Mouse (Mus musculus) left cerebral cortex, adult 2 months (tissue): ENCODE results near the gene Emid1. TPM values are rescaled to one million over a fixed set of nuclear protein-coding genes. Genes with fewer than 3 reads are reported as not detected.

ENCODE experiments used
- DNase-seq, 2 experiments: peaks; one replicate each; pipeline ENCODE4 v3.0.0; 2021 to 2022; ENCODE audit warnings: low spot score in 2 of 2, mixed read lengths in 1 of 2; ENCODE audit errors: extremely low spot score in 1 of 2
- H3K27ac ChIP-seq: fragments of 200-600 bp; 2 replicates; pipeline ENCODE4 v1.8.1; 2022
- H3K4me3 ChIP-seq: fragments of 200-600 bp; 2 replicates; pipeline ENCODE4 v1.8.1; 2022
- CTCF ChIP-seq: fragments of 200-600 bp; IDR thresholded peaks from 2 replicates; pipeline ENCODE4 v1.8.1; 2022; ENCODE audit warnings: antibody characterized with exemption, mild to moderate bottlenecking, moderate library complexity
- intact Hi-C: fragments of 180-260 bp; cut with DNase I; formaldehyde crosslinking; loops from one replicate; pipeline ENCODE4 v1.15.1; 2025
- total RNA-seq, 2 experiments: library from RNA; stranded (reverse); gene quantifications; 2 replicates each; pipeline ENCODE4 v1.2.3; 2021

The Emid1 gene
- total RNA-seq, 2 experiments from 2014 or later, result 6.2 to 8.1 TPM

- intact Hi-C loops, result no loop called here
- Histone ChIP-seq H3K4me3 (no peak overlapping the region), H3K27ac (no peak overlapping the region)
- no peak for TF ChIP-seq CTCF
- DNase-seq, result no peak
Measured at GRCm38 (mm10) chr11:5158056-5158455, 6.0 kb upstream of the Emid1 start.

GRCm38 (mm10) chr11:5154961-5155805 is 3.1 kb upstream of the Emid1 start:
- Histone ChIP-seq H3K27ac (no peak overlapping the region), H3K4me3 (no peak overlapping the region)
- intact Hi-C loops, result no loop called here
- no peak for TF ChIP-seq CTCF
- no peak for DNase-seq

GRCm38 (mm10) chr11:5151247-5151630 is 818 bp downstream of the Emid1 start:
- no peak for TF ChIP-seq CTCF
- no peak overlapping the region for H3K27ac ChIP-seq
- intact Hi-C loops, result no loop called here
- DNase-seq, result no peak
- H3K4me3 ChIP-seq, result peak overlapping the region; percentile 47

GRCm38 (mm10) chr11:5150416-5151246 is 1.4 kb downstream of the Emid1 start:
- no peak overlapping the region for H3K27ac ChIP-seq
- H3K4me3 ChIP-seq, result no peak overlapping the region
- no peak for TF ChIP-seq CTCF
- intact Hi-C loops, result no loop called here
- DNase-seq, result no peak

GRCm38 (mm10) chr11:5149955-5150354 is 2.1 kb downstream of the Emid1 start:
- no peak for DNase-seq
- intact Hi-C loops, result no loop called here
- Histone ChIP-seq H3K27ac (no peak overlapping the region), H3K4me3 (no peak overlapping the region)
- no peak for TF ChIP-seq CTCF

GRCm38 (mm10) chr11:5149249-5149648 is 2.8 kb downstream of the Emid1 start:
- no peak for DNase-seq
- intact Hi-C loops, result no loop called here
- no peak for TF ChIP-seq CTCF
- Histone ChIP-seq H3K27ac (no peak overlapping the region), H3K4me3 (no peak overlapping the region)

- no peak for TF ChIP-seq CTCF
- Histone ChIP-seq H3K4me3 (no peak overlapping the region), H3K27ac (no peak overlapping the region)
- no peak for DNase-seq
- intact Hi-C loops, result no loop called here
Measured at GRCm38 (mm10) chr11:5145600-5145999, 6.5 kb downstream of the Emid1 start.

- intact Hi-C loops, result no loop called here
- no peak for DNase-seq
- no peak for TF ChIP-seq CTCF
- H3K27ac ChIP-seq, result no peak overlapping the region
- H3K4me3 ChIP-seq, result no peak overlapping the region
Measured at GRCm38 (mm10) chr11:5141965-5142364, 10.1 kb downstream of the Emid1 start.

- TF ChIP-seq CTCF, result no peak
- Histone ChIP-seq H3K4me3 (no peak overlapping the region), H3K27ac (no peak overlapping the region)
- intact Hi-C loops, result no loop called here
- DNase-seq, result no peak
Measured at GRCm38 (mm10) chr11:5141252-5141651, 10.8 kb downstream of the Emid1 start.

GRCm38 (mm10) chr11:5140619-5141018 is 11.4 kb downstream of the Emid1 start:
- no peak overlapping the region for H3K27ac ChIP-seq
- H3K4me3 ChIP-seq, result no peak overlapping the region
- intact Hi-C loops, result no loop called here
- DNase-seq, result peak; percentile 29 to 39
- no peak for TF ChIP-seq CTCF

- DNase-seq, result no peak
- no peak for TF ChIP-seq CTCF
- intact Hi-C loops, result no loop called here
Measured at GRCm38 (mm10) chr11:5139372-5139771, 12.7 kb downstream of the Emid1 start.

GRCm38 (mm10) chr11:5138642-5139041 is 13.4 kb downstream of the Emid1 start:
- intact Hi-C loops, result no loop called here
- H3K27ac ChIP-seq, result no peak overlapping the region
- H3K4me3 ChIP-seq, result no peak overlapping the region
- no peak for DNase-seq
- no peak for TF ChIP-seq CTCF

More at GRCm38 (mm10) chr11:5139372-5139771, 12.7 kb downstream of the Emid1 start:
- H3K4me3 ChIP-seq, result no peak overlapping the region
- H3K27ac ChIP-seq, result no peak overlapping the region
